Mouse (Mus musculus): ENCODE measurements around the gene Chrna3. TPM values are rescaled to one million over a fixed set of nuclear protein-coding genes. Genes with fewer than 3 reads are reported as not detected.

The Chrna3 gene
- total and polyA plus RNA-seq, 3 experiments: not detected

DNA sequence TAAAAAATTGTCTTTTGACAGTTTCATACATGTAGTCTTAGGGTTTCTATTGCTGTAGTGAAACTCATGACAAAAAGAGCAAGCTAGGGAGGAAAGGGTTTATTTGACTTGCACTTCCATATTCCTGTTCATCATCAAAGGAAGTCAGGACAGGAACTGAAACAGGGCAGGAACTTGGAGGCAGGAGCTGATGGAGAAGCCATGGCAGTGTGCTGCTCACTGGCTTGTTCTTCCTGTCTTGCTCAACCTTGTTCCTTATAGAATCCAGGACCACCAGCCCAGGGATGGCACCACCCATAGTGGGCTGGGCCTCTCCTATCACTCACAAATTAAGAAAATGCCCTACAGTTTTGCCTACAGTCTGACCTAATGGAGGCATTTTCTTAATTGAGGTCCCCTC is 62.7 kb downstream of the Chrna3 start:
- Histone ChIP-seq H3K27me3 (replicated peaks) (no peaks in the 10 kb centered on the region), H3K4me3 (replicated peaks in 1 of 3; ENCODE audit: low read depth in 2 of 3, low read length in 2 of 3, poor library complexity in 1 of 3) (no peak overlapping the region), H3K27ac (ENCODE audit: insufficient read depth, low read depth) (no peak overlapping the region), H3K9me3 (replicated peaks; ENCODE audit: low read length) (peaks cover 7% of the 10 kb centered on the region), H3K4me2 (ENCODE audit: insufficient read depth, low read depth, poor library complexity, severe bottlenecking) (no peak overlapping the region), H3K79me2 (replicated peaks; ENCODE audit: control insufficient read depth, extremely low read depth, insufficient read depth, poor library complexity, severe bottlenecking) (no peaks in the 10 kb centered on the region), H3K9ac (ENCODE audit: insufficient read depth, low read depth) (no peak overlapping the region), H3K4me1 (ENCODE audit: control insufficient read depth in 1 of 2, insufficient read depth in 2 of 2) (peaks cover 0 to 4% of the 10 kb centered on the region in 2 experiments; a peak in 1 of 4 replicates), H3K36me3 (replicated peaks in 1 of 2; ENCODE audit: control insufficient read depth in 1 of 2, insufficient read depth in 1 of 2, low read length in 1 of 2) (peaks cover 10 to 28% of the 10 kb centered on the region in 2 experiments)
- DNase-seq (ENCODE audit: extremely low read depth): no peak
- dilution Hi-C loops (cut with MboI; ENCODE audit: extremely low pct_ligation_motif_present, extremely low pct_unique_long_range_greater_than_20kb, low sequenced_read_pairs): no loop called here
- in situ Hi-C loops (cut with MboI; ENCODE audit: low pct_ligation_motif_present, low pct_unique_long_range_greater_than_20kb, low sequenced_read_pairs): no loop called here
- TF ChIP-seq JUN (IDR thresholded peaks at IDR 0.05; ENCODE audit: insufficient read depth, low read depth, low read length) (no peak), ELF1 (IDR thresholded peaks at IDR 0.05; ENCODE audit: low read depth, low read length) (no peak), TBP (conservative IDR thresholded peaks at IDR 0.05; ENCODE audit: low read depth, low read length) (no peak), SMC3 (IDR thresholded peaks at IDR 0.05; ENCODE audit: low read depth, low read length) (no peak), ZC3H11A (IDR thresholded peaks at IDR 0.05; ENCODE audit: low read depth, low read length) (no peak), KAT2A (IDR thresholded peaks at IDR 0.05; ENCODE audit: insufficient replicate concordance, low read length) (no peak), ZKSCAN1 (IDR thresholded peaks at IDR 0.05; ENCODE audit: borderline replicate concordance, low read depth, low read length) (no peak), ZMIZ1 (IDR thresholded peaks at IDR 0.05; ENCODE audit: low read depth, low read length) (no peak), USF2 (conservative IDR thresholded peaks at IDR 0.05; ENCODE audit: low read depth, low read length) (no peak), PAX5 (IDR thresholded peaks at IDR 0.05; ENCODE audit: low read length) (no peak), E2F4 (IDR thresholded peaks at IDR 0.05; ENCODE audit: insufficient replicate concordance, low read depth, low read length) (no peak), EP300 (IDR thresholded peaks at IDR 0.05; ENCODE audit: low read length) (no peak), RAD21 (IDR thresholded peaks at IDR 0.05; ENCODE audit: low read depth, low read length) (no peak), ZNF384 (IDR thresholded peaks at IDR 0.05; ENCODE audit: low read depth, low read length) (no peak), NELFE (IDR thresholded peaks at IDR 0.05; ENCODE audit: low read depth, low read length) (no peak), POLR2A (IDR thresholded peaks at IDR 0.05; ENCODE audit: low read depth, low read length) (no peak)

DNA sequence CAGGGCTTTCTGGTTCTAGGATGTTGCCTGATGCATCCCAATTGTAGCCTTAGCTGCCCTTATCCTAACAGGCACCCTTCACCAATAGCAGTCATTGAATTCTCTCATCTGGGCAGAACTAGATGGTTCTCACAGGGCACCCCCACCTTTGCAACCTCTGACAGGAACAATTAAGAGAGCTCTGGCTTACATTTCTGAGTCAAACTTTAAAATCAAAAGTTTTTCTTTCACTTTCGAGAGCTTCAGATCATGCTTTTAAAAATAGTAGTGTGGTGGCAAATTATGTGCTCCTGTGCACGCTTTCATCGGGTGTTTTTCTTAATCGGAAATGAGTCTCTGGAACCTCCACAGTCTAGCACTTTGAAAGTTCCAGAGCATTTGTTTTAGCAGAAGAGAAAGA is 65.3 kb downstream of the Chrna3 start:
- no peak for DNase-seq (ENCODE audit: extremely low read depth)
- in situ Hi-C loops (cut with MboI; ENCODE audit: low pct_ligation_motif_present, low pct_unique_long_range_greater_than_20kb, low sequenced_read_pairs): no loop called here
- Histone ChIP-seq H3K9ac (ENCODE audit: insufficient read depth, low read depth) (no peak overlapping the region), H3K9me3 (replicated peaks; ENCODE audit: low read length) (peaks cover 7% of the 10 kb centered on the region), H3K4me2 (ENCODE audit: insufficient read depth, low read depth, poor library complexity, severe bottlenecking) (no peak overlapping the region), H3K4me1 (ENCODE audit: control insufficient read depth in 1 of 2, insufficient read depth in 2 of 2) (peaks cover 0 to 4% of the 10 kb centered on the region in 2 experiments; a peak in 1 of 4 replicates), H3K27me3 (replicated peaks) (no peaks in the 10 kb centered on the region), H3K79me2 (replicated peaks; ENCODE audit: control insufficient read depth, extremely low read depth, insufficient read depth, poor library complexity, severe bottlenecking) (no peaks in the 10 kb centered on the region), H3K4me3 (replicated peaks in 1 of 3; ENCODE audit: low read depth in 2 of 3, low read length in 2 of 3, poor library complexity in 1 of 3) (no peak overlapping the region), H3K27ac (ENCODE audit: insufficient read depth, low read depth) (no peak overlapping the region), H3K36me3 (replicated peaks in 1 of 2; ENCODE audit: control insufficient read depth in 1 of 2, insufficient read depth in 1 of 2, low read length in 1 of 2) (peaks cover 34 to 52% of the 10 kb centered on the region in 2 experiments)
- TF ChIP-seq MEF2A (IDR thresholded peaks at IDR 0.05; ENCODE audit: borderline replicate concordance, low read depth, low read length) (peak; percentile 21; the same call in 1 of the 2 replicates), BHLHE40 (IDR thresholded peaks at IDR 0.05; ENCODE audit: low read depth, low read length) (0 out of 2 replicates have a peak, but pooled peaks have one; percentile 27), TBP (conservative IDR thresholded peaks at IDR 0.05; ENCODE audit: low read depth, low read length) (no peak), POLR2A (IDR thresholded peaks at IDR 0.05; ENCODE audit: low read depth, low read length) (no peak), MAFK (IDR thresholded peaks at IDR 0.05; ENCODE audit: insufficient replicate concordance, low read length) (no peak), ZKSCAN1 (IDR thresholded peaks at IDR 0.05; ENCODE audit: borderline replicate concordance, low read depth, low read length) (no peak), EP300 (IDR thresholded peaks at IDR 0.05; ENCODE audit: low read length) (no peak), ETS1 (conservative IDR thresholded peaks at IDR 0.05; ENCODE audit: low read depth, low read length) (no peak)
- dilution Hi-C loops (cut with MboI; ENCODE audit: extremely low pct_ligation_motif_present, extremely low pct_unique_long_range_greater_than_20kb, low sequenced_read_pairs): no loop called here

Other genes starting within 250 kb of the Chrna3 start
- gene Ireb2, start 162.8 kb downstream of the Chrna3 start, total RNA-seq (2012; rRNA removed): 15.0 and 15.7 TPM in 2 replicates
- gene Ireb2, start 162.8 kb downstream of the Chrna3 start, total RNA-seq (2014; rRNA removed): 33.7 and 37.6 TPM in 2 replicates
- gene Ireb2, start 162.8 kb downstream of the Chrna3 start, polyA plus RNA-seq (2012; ENCODE audit: insufficient read length, low read depth): 35.5 and 39.8 TPM in 2 replicates
- gene Hykk, start 109.3 kb downstream of the Chrna3 start, total RNA-seq (2012; rRNA removed): 0.17 and 0.29 TPM in 2 replicates
- gene Hykk, start 109.3 kb downstream of the Chrna3 start, total RNA-seq (2014; rRNA removed): 0.15 and 0.22 TPM in 2 replicates
- 0.19 and 0.23 TPM in 2 replicates for gene Hykk, start 109.3 kb downstream of the Chrna3 start, polyA plus RNA-seq (2012; ENCODE audit: insufficient read length, low read depth)
- gene Psma4, start 75.8 kb downstream of the Chrna3 start, total RNA-seq (2012; rRNA removed): 264 and 359 TPM in 2 replicates
- 662 and 708 TPM in 2 replicates for gene Psma4, start 75.8 kb downstream of the Chrna3 start, total RNA-seq (2014; rRNA removed)
- gene Psma4, start 75.8 kb downstream of the Chrna3 start, polyA plus RNA-seq (2012; ENCODE audit: insufficient read length, low read depth): 407 and 523 TPM in 2 replicates
- gene AY074887, start 75.6 kb downstream of the Chrna3 start, total RNA-seq (2012; rRNA removed): 0.25 TPM in 1 of 2 replicates, not detected in the other
- 0.47 TPM in 1 of 2 replicates, not detected in the other for gene AY074887, start 75.6 kb downstream of the Chrna3 start, total RNA-seq (2014; rRNA removed)
- 0.44 TPM in 1 of 2 replicates, not detected in the other for gene AY074887, start 75.6 kb downstream of the Chrna3 start, polyA plus RNA-seq (2012; ENCODE audit: insufficient read length, low read depth)
- gene Chrna5, start 45.7 kb downstream of the Chrna3 start, total RNA-seq (2012; rRNA removed): not detected in 2 replicates
- not detected in 2 replicates for gene Chrna5, start 45.7 kb downstream of the Chrna3 start, total RNA-seq (2014; rRNA removed)
- not detected in 2 replicates for gene Chrna5, start 45.7 kb downstream of the Chrna3 start, polyA plus RNA-seq (2012; ENCODE audit: insufficient read length, low read depth)
- 0.13 and 0.17 TPM in 2 replicates for gene Chrnb4, start 22.2 kb upstream of the Chrna3 start, total RNA-seq (2012; rRNA removed)
- gene Chrnb4, start 22.2 kb upstream of the Chrna3 start, total RNA-seq (2014; rRNA removed): not detected in 2 replicates
- gene Chrnb4, start 22.2 kb upstream of the Chrna3 start, polyA plus RNA-seq (2012; ENCODE audit: insufficient read length, low read depth): 0.08 and 0.23 TPM in 2 replicates
- 13.1 and 16.0 TPM in 2 replicates for gene Ube2q2, start 122.3 kb upstream of the Chrna3 start, total RNA-seq (2012; rRNA removed)
- gene Ube2q2, start 122.3 kb upstream of the Chrna3 start, total RNA-seq (2014; rRNA removed): 24.1 and 25.7 TPM in 2 replicates
- 22.7 and 24.4 TPM in 2 replicates for gene Ube2q2, start 122.3 kb upstream of the Chrna3 start, polyA plus RNA-seq (2012; ENCODE audit: insufficient read length, low read depth)
- gene Fbxo22, start 182.4 kb upstream of the Chrna3 start, total RNA-seq (2012; rRNA removed): 21.4 and 29.5 TPM in 2 replicates
- 38.5 and 44.9 TPM in 2 replicates for gene Fbxo22, start 182.4 kb upstream of the Chrna3 start, total RNA-seq (2014; rRNA removed)
- gene Fbxo22, start 182.4 kb upstream of the Chrna3 start, polyA plus RNA-seq (2012; ENCODE audit: insufficient read length, low read depth): 41.8 and 42.1 TPM in 2 replicates